12 mouse cellular contexts compared by ENCODE assay signal in the genomic region with DNA sequence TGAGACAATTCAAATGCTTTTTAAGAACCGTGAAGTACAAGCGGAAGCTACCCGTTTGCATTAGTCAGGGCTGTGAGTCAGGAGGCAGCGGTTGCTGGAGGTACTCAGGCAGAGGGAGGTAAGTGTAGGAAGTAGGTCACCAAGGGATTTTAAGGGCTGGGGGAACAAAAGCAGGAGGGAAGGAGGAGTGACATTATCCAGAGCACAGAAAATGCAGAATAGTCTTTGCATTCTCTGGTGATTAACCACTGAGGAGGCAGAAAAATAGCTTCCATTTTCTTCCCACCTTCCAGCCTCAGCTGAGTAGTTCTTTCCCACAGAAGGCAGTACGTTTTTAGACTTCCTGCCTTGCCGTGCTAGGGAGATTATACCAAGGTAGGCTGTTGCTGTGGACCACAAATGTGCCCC.
DNase-seq lines count a peak whose midpoint lies in the region; ATAC-seq and TF ChIP-seq lines count a peak whose summit lies in the region.
"Had no signal": no experiment of that assay in that cellular context is flagged by ENCODE, and none has a peak within 500 bp of the region (broad histone marks: within the 10 kb centered on the region; RNA-seq: fewer than 3 reads in every experiment).

No protein-coding gene starts in this region.

- H3K4me2 ChIP-seq in myocyte (ENCODE audit: low read depth) = peak overlapping the region; percentile 55
- no peak overlapping the region for H3K4me2 ChIP-seq in forebrain, embryonic 14.5 days (ENCODE audit: low read length)
- H3K4me2 ChIP-seq: embryonic facial prominence, embryonic 12.5 days; heart, embryonic 11.5 days; kidney, embryonic 15.5 days had no signal

- no peaks in the 10 kb centered on the region for H3K79me2 ChIP-seq in myocyte (ENCODE audit: control insufficient read depth, insufficient read depth)

- H3K9me3 ChIP-seq in forebrain, embryonic 14.5 days (replicated peaks; ENCODE audit: control insufficient read depth, low read length) = no peaks in the 10 kb centered on the region
- H3K9me3 ChIP-seq: embryonic facial prominence, embryonic 12.5 days; kidney, embryonic 15.5 days had no signal

- no peaks in the 10 kb centered on the region for H3K36me3 ChIP-seq in myocyte (ENCODE audit: control insufficient read depth, insufficient read depth)
- no peaks in the 10 kb centered on the region for H3K36me3 ChIP-seq in forebrain, embryonic 14.5 days (ENCODE audit: control insufficient read depth, insufficient read depth, low read length)
- H3K36me3 ChIP-seq: embryonic facial prominence, embryonic 12.5 days; kidney, embryonic 15.5 days had no signal

- H3K4me3 ChIP-seq in myocyte = no peak overlapping the region
- H3K4me3 ChIP-seq in forebrain, embryonic 14.5 days (ENCODE audit: low read depth, low read length) = no peak overlapping the region
- H3K4me3 ChIP-seq: embryonic facial prominence, embryonic 12.5 days; kidney, embryonic 15.5 days had no signal

- peak; percentile 14 for DNase-seq in embryo, embryonic 10.5 days (ENCODE audit: low spot score)
- DNase-seq in embryo, embryonic 11 days = no peak
- DNase-seq in 3134 (ENCODE audit: extremely low read depth, insufficient read length, low spot score) = peak; percentile 55
- DNase-seq in gastrocnemius, postnatal 4 days (ENCODE audit: low spot score in 2 of 2) = no peak
- no peak for DNase-seq in urinary bladder, adult 2 months (ENCODE audit: low spot score)
- no peak for DNase-seq in forebrain, embryonic 14.5 days (ENCODE audit: low spot score)
- DNase-seq: lung, adult 2 months had no signal

- 0 out of 2 replicates have a peak, but pooled peaks have one; percentile 25 for ATAC-seq in granulocyte monocyte progenitor cell, adult 5-6 weeks (replicated peaks; ENCODE audit: poor library complexity, severe bottlenecking)
- ATAC-seq in forebrain, embryonic 14.5 days = no peak

- no peaks in the 10 kb centered on the region for H3K4me1 ChIP-seq in forebrain, embryonic 14.5 days (ENCODE audit: control insufficient read depth, insufficient read depth, low read length)
- H3K4me1 ChIP-seq: embryonic facial prominence, embryonic 12.5 days; kidney, embryonic 15.5 days had no signal

- no peak overlapping the region for H3K9ac ChIP-seq in forebrain, embryonic 14.5 days (ENCODE audit: low read length)
- H3K9ac ChIP-seq: embryonic facial prominence, embryonic 12.5 days; kidney, embryonic 15.5 days had no signal

- TF ChIP-seq POLR2A in myocyte (IDR thresholded peaks at IDR 0.05; ENCODE audit: insufficient read length, low read depth) = no peak

- no peak overlapping the region for H3K27ac ChIP-seq in forebrain, embryonic 14.5 days (ENCODE audit: low read depth, low read length)
- H3K27ac ChIP-seq: embryonic facial prominence, embryonic 12.5 days; kidney, embryonic 15.5 days had no signal

- WGBS in forebrain, embryonic 14.5 days = 30% methylated on average over 6 of the region's 6 CpGs

- no peak overlapping the region for H3ac ChIP-seq in myocyte (ENCODE audit: control insufficient read depth, insufficient read length)

- H3K27me3 ChIP-seq in myocyte (ENCODE audit: control insufficient read depth, insufficient read depth, insufficient read length) = no peaks in the 10 kb centered on the region
- H3K27me3 ChIP-seq in forebrain, embryonic 14.5 days (replicated peaks; ENCODE audit: control insufficient read depth, insufficient read depth, low read length) = no peaks in the 10 kb centered on the region
- H3K27me3 ChIP-seq: embryonic facial prominence, embryonic 12.5 days; kidney, embryonic 15.5 days had no signal

TF ChIP-seq in myocyte, 11 proteins besides CTCF, POLR2A, EP300 and RAD21:
- TF ChIP-seq POLR2AphosphoS2 (IDR thresholded peaks at IDR 0.05; ENCODE audit: insufficient read length, low read depth) = no peak
- no peak for TF ChIP-seq TCF12 (IDR thresholded peaks at IDR 0.05; ENCODE audit: insufficient read depth, poor library complexity, severe bottlenecking)
- TF ChIP-seq MAX (IDR thresholded peaks at IDR 0.05; ENCODE audit: low read depth) = no peak
- no peak for TF ChIP-seq E2F4 (IDR thresholded peaks at IDR 0.05; ENCODE audit: insufficient read depth)
- TF ChIP-seq USF1 (IDR thresholded peaks at IDR 0.05; ENCODE audit: low read depth) = no peak
- TF ChIP-seq CEBPB (IDR thresholded peaks at IDR 0.05; ENCODE audit: insufficient read depth, poor library complexity, severe bottlenecking) = no peak
- no peak for TF ChIP-seq MYOD1 (IDR thresholded peaks at IDR 0.05; ENCODE audit: control insufficient read depth in 1 of 3, insufficient read length in 2 of 3, low read depth in 2 of 3)
- no peak for TF ChIP-seq REST (IDR thresholded peaks at IDR 0.05; ENCODE audit: insufficient read depth, insufficient read length)
- no peak for TF ChIP-seq MYOG (IDR thresholded peaks at IDR 0.05; ENCODE audit: control insufficient read depth in 1 of 3, insufficient read depth in 1 of 3, insufficient read length in 2 of 3, low read depth in 2 of 3)
- TF ChIP-seq SRF (IDR thresholded peaks at IDR 0.05; ENCODE audit: control insufficient read depth, insufficient read length, low read depth) = no peak
- TF ChIP-seq TCF3 (IDR thresholded peaks at IDR 0.05; ENCODE audit: insufficient read length, low read depth) = no peak

Comparison
In these comparisons a context has a peak if more than half of its experiments do, and no peak if none do; other contexts are left out.
1. DNase-seq: peak in embryo, embryonic 10.5 days (single experiment) and 3134 (single experiment); none in embryo, embryonic 11 days (single experiment), gastrocnemius, postnatal 4 days (0 of 2), urinary bladder, adult 2 months (single experiment) and forebrain, embryonic 14.5 days (single experiment).